Mouse (Mus musculus): ENCODE results near the gene Cit. TPM values are rescaled to one million over a fixed set of nuclear protein-coding genes. Genes with fewer than 3 reads are reported as not detected.

Cit gene
- polyA plus RNA-seq, 1 experiment from 2014 or later, result 46.7 TPM

DNA sequence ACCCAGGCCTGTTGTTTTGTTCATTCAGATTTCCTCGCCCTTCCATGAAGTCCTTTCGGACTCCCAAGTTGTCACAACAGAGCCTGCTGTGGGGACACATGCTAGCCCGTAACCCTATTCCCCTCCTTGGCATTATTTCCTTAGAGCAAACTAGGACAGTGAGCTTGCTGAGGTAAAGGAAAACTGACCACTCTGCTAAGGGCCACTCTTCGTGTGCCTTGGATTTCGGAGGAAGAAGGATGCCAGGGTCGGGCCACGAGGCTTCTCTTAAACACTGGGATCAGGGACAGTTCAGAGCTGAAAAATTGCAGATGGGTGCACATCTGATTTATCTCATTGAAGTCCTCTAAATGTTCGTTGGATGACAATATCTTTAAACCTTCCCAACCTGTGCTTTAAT lies 200.5 kb downstream of the Cit start:
- DNase-seq (no peak), ATAC-seq (ENCODE audit: insufficient read depth) (no peak)
- 81% methylated on average over 8 of the region's 8 CpGs for WGBS
- Histone ChIP-seq H3K9ac (no peak overlapping the region), H3K4me3 (ENCODE audit: low read depth, low read length) (no peak overlapping the region), H3K4me2 (no peak overlapping the region), H3K27ac (ENCODE audit: low read depth) (no peak overlapping the region), H3K9me3 (ENCODE audit: low read depth, low read length) (no peaks in the 10 kb centered on the region), H3K27me3 (ENCODE audit: insufficient read depth, low read length) (no peaks in the 10 kb centered on the region), H3K4me1 (ENCODE audit: insufficient read depth) (no peaks in the 10 kb centered on the region), H3K36me3 (ENCODE audit: insufficient read depth) (no peaks in the 10 kb centered on the region)
- no peak for TF ChIP-seq CTCF (IDR thresholded peaks at IDR 0.05; ENCODE audit: low read depth)

DNA sequence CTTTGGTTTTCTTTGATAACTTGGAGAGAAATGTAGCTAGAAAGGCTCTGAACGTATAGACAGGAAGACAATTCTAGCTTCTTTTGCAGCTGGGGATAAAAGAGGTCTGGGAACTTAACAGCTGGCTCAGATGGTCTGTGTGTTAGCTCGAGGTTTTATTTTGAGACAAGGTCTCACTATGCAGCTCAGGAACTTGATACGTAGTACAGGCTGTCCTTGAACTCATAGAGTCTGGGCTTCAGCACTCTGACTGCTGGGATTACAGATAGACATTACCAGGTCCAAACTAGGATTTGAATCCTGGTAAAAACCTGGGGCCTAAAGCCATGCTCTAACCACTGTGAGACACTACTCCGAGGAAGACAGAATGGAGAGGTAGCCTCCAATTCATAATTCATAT lies 201.2 kb downstream of the Cit start:
- no peaks in the 10 kb centered on the region for H3K4me1 ChIP-seq (ENCODE audit: insufficient read depth)
- no peaks in the 10 kb centered on the region for H3K9me3 ChIP-seq (ENCODE audit: low read depth, low read length)
- no peak overlapping the region for H3K9ac ChIP-seq
- H3K27ac ChIP-seq (ENCODE audit: low read depth), result no peak overlapping the region
- no peak for TF ChIP-seq CTCF (IDR thresholded peaks at IDR 0.05; ENCODE audit: low read depth)
- H3K4me3 ChIP-seq (ENCODE audit: low read depth, low read length), result no peak overlapping the region
- no peak for ATAC-seq (ENCODE audit: insufficient read depth)
- no peaks in the 10 kb centered on the region for H3K27me3 ChIP-seq (ENCODE audit: insufficient read depth, low read length)
- DNase-seq, result no peak
- WGBS, result 72% methylated on average over 4 of the region's 4 CpGs
- no peaks in the 10 kb centered on the region for H3K36me3 ChIP-seq (ENCODE audit: insufficient read depth)
- no peak overlapping the region for H3K4me2 ChIP-seq

DNA sequence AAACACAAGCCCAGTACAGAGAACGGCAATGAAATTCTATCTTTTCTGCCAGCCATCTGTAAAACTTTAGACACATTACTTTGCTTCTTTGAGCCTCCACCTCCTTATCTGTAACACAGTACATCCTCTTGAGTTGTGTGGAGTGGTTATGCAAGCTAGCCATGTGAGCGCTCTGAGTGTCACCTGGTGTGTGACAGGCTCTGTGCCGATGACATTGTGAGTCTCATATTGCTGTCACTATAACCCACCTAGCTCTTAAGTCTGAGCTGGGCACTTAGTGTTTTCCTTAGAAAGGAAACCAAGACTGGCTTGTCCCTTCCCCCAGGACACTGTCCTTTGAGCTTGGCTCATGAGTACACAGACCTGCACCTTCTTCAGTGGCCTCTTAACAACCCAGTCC lies 203.2 kb downstream of the Cit start:
- 71% methylated on average over 3 of the region's 3 CpGs for WGBS
- H3K4me2 ChIP-seq, result no peak overlapping the region
- no peaks in the 10 kb centered on the region for H3K27me3 ChIP-seq (ENCODE audit: insufficient read depth, low read length)
- DNase-seq, result no peak
- no peak overlapping the region for H3K9ac ChIP-seq
- no peak overlapping the region for H3K27ac ChIP-seq (ENCODE audit: low read depth)
- no peaks in the 10 kb centered on the region for H3K36me3 ChIP-seq (ENCODE audit: insufficient read depth)
- ATAC-seq (ENCODE audit: insufficient read depth), result no peak
- no peak overlapping the region for H3K4me3 ChIP-seq (ENCODE audit: low read depth, low read length)
- TF ChIP-seq CTCF (IDR thresholded peaks at IDR 0.05; ENCODE audit: low read depth), result no peak
- no peaks in the 10 kb centered on the region for H3K9me3 ChIP-seq (ENCODE audit: low read depth, low read length)
- H3K4me1 ChIP-seq (ENCODE audit: insufficient read depth), result no peaks in the 10 kb centered on the region

- Histone ChIP-seq H3K4me3 (ENCODE audit: low read depth, low read length) (no peak overlapping the region), H3K27ac (ENCODE audit: low read depth) (no peak overlapping the region), H3K9ac (no peak overlapping the region), H3K4me2 (no peak overlapping the region), H3K27me3 (ENCODE audit: insufficient read depth, low read length) (no peaks in the 10 kb centered on the region), H3K9me3 (ENCODE audit: low read depth, low read length) (no peaks in the 10 kb centered on the region), H3K4me1 (ENCODE audit: insufficient read depth) (no peaks in the 10 kb centered on the region), H3K36me3 (ENCODE audit: insufficient read depth) (no peaks in the 10 kb centered on the region)
- no peak for TF ChIP-seq CTCF (IDR thresholded peaks at IDR 0.05; ENCODE audit: low read depth)
- no peak for DNase-seq
- 66% methylated on average over 4 of the region's 4 CpGs for WGBS
- ATAC-seq (ENCODE audit: insufficient read depth), result no peak
These were observed 204.7 kb downstream of the Cit start for GRCm38 (mm10) chr5:116049821-116050220.

DNA sequence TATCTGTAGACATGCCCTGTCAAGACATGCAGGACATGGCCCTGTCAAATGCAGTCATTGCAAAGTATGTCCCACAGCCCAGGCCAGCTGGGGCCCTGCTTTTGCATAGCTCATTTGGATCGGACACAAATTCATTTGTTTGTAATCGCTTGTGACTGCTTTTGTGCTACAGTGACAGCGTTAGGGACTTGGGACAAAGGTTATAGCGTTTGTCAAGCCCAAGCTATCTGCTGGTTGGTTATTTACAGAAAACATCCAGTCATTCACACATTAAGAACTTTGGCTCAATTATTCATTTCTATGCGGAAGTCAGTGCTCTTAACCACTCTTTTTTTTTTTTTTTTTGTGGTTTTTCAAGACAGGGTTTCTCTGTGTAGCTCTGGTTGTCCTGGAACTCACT lies 207.1 kb downstream of the Cit start:
- Histone ChIP-seq H3K4me2 (no peak overlapping the region), H3K4me3 (ENCODE audit: low read depth, low read length) (no peak overlapping the region), H3K9ac (no peak overlapping the region), H3K9me3 (ENCODE audit: low read depth, low read length) (no peaks in the 10 kb centered on the region), H3K36me3 (ENCODE audit: insufficient read depth) (no peaks in the 10 kb centered on the region), H3K4me1 (ENCODE audit: insufficient read depth) (no peaks in the 10 kb centered on the region), H3K27me3 (ENCODE audit: insufficient read depth, low read length) (no peaks in the 10 kb centered on the region), H3K27ac (ENCODE audit: low read depth) (no peak overlapping the region)
- ATAC-seq (ENCODE audit: insufficient read depth), result no peak
- 78% methylated on average over 5 of the region's 5 CpGs for WGBS
- no peak for TF ChIP-seq CTCF (IDR thresholded peaks at IDR 0.05; ENCODE audit: low read depth)
- DNase-seq, result no peak

DNA sequence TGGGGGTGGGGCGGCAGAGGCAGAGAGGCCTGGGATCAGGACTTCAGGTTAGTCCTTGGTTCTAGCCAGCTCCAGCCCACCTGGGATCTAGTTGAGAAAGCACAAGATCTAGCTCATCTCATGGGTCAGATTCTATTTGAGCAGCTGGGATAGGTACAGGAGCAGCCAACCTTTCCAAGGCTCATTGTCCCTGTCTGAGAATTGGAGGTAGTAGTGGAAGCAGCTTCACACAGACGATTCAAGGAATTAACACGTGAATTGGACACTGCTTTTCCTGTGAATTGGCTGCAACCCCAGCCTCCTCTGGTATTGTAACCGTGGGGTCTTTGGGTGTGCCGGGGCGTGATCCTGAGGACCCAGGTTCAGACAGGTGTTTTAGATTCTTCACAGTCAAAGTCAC lies 207.7 kb downstream of the Cit start:
- Histone ChIP-seq H3K27ac (ENCODE audit: low read depth) (no peak overlapping the region), H3K27me3 (ENCODE audit: insufficient read depth, low read length) (no peaks in the 10 kb centered on the region), H3K4me1 (ENCODE audit: insufficient read depth) (no peaks in the 10 kb centered on the region), H3K9me3 (ENCODE audit: low read depth, low read length) (no peaks in the 10 kb centered on the region), H3K4me2 (no peak overlapping the region), H3K36me3 (ENCODE audit: insufficient read depth) (no peaks in the 10 kb centered on the region), H3K9ac (no peak overlapping the region), H3K4me3 (ENCODE audit: low read depth, low read length) (no peak overlapping the region)
- ATAC-seq (ENCODE audit: insufficient read depth), result no peak
- DNase-seq, result no peak
- no peak for TF ChIP-seq CTCF (IDR thresholded peaks at IDR 0.05; ENCODE audit: low read depth)
- 43% methylated on average over 6 of the region's 6 CpGs for WGBS

Other genes starting within 250 kb of the Cit start
- gene Rab35, start 213.4 kb upstream of the Cit start, polyA plus RNA-seq (2014; fragmentation: Nextera tagmentation; extraction: Ambion mirVana), result 18.8 and 19.9 TPM in 2 replicates
- 10.7 and 11.1 TPM in 2 replicates for gene Bicdl1, start 113.7 kb upstream of the Cit start, polyA plus RNA-seq (2014; fragmentation: Nextera tagmentation; extraction: Ambion mirVana)
- gene Prkab1, start 179.2 kb downstream of the Cit start, polyA plus RNA-seq (2014; fragmentation: Nextera tagmentation; extraction: Ambion mirVana), result 68.9 and 71.6 TPM in 2 replicates
- gene Tmem233, start 238.0 kb downstream of the Cit start, polyA plus RNA-seq (2014; fragmentation: Nextera tagmentation; extraction: Ambion mirVana), result 0.14 and 0.16 TPM in 2 replicates

All from lung, embryonic 14.5 days (tissue).